Mouse (Mus musculus) liver, adult 2 months (tissue): ENCODE measurements around the gene Rab31. TPM values are rescaled to one million over a fixed set of nuclear protein-coding genes. Genes with fewer than 3 reads are reported as not detected.
A peak's percentile ranks its signal among the peaks of the same experiment; 100 is the strongest.

ENCODE experiments used
- DNase-seq: peaks from one replicate; pipeline ENCODE4 v3.0.0-alpha.2; 2011; ENCODE audit warnings: low read depth, low spot score; ENCODE audit errors: extremely low read depth
- H3K27ac ChIP-seq: fragments of 200-500 bp; replicated peaks from 2 replicates; pipeline ENCODE4 v1.5.1; 2012; ENCODE audit warnings: low read depth, mild to moderate bottlenecking, control low read depth, inconsistent platforms, low read length; ENCODE audit not compliant: insufficient read depth
- H3K27me3 ChIP-seq: fragments of 200-500 bp; 2 replicates; pipeline ENCODE4 v1.6.1; 2012; ENCODE audit warnings: mild to moderate bottlenecking, moderate library complexity, low read length, inconsistent platforms; ENCODE audit not compliant: control insufficient read depth, insufficient read depth
- H3K36me3 ChIP-seq: fragments of 200-500 bp; 2 replicates; pipeline ENCODE4 v1.6.1; 2012; ENCODE audit warnings: low read length, inconsistent platforms; ENCODE audit not compliant: control insufficient read depth, insufficient read depth
- H3K4me1 ChIP-seq: fragments of 200-500 bp; 2 replicates; pipeline ENCODE4 v1.6.1; 2011; ENCODE audit warnings: low read length; ENCODE audit not compliant: control insufficient read depth, insufficient read depth
- H3K4me3 ChIP-seq: fragments of 200-500 bp; 2 replicates; pipeline ENCODE4 v1.5.1; 2011; ENCODE audit warnings: low read depth, mild to moderate bottlenecking, control low read depth, low read length, moderate library complexity; ENCODE audit not compliant: insufficient read depth
- H3K79me2 ChIP-seq: fragments of 200-500 bp; 2 replicates; pipeline ENCODE4 v1.6.1; 2012; ENCODE audit warnings: inconsistent platforms, mild to moderate bottlenecking, low read length, moderate library complexity; ENCODE audit not compliant: control insufficient read depth, insufficient read depth
- H3K9ac ChIP-seq: fragments of 200-500 bp; 2 replicates; pipeline ENCODE4 v1.6.1; 2012; ENCODE audit warnings: low read depth, mild to moderate bottlenecking, control low read depth, inconsistent platforms, low read length
- CTCF ChIP-seq: fragments of 200-500 bp; IDR thresholded peaks from 2 replicates; pipeline ENCODE4 v1.5.1; 2011; ENCODE audit warnings: low read depth, low read length, control low read depth
- POLR2A ChIP-seq: fragments of 200-500 bp; IDR thresholded peaks from 2 replicates; pipeline ENCODE4 v1.6.1; 2011; ENCODE audit warnings: low read length, control low read depth; ENCODE audit not compliant: insufficient read depth; ENCODE audit errors: extremely low read depth
- WGBS: fragments of 180-500 bp; shearing (Covaris S2); methylation state at CpG from one replicate; pipeline ENCODE4 v1.1.7; 2018; 5-methylcytosine and 5-hydroxymethylcytosine counted together
- polyA plus RNA-seq: library from polyadenylated mRNA; depleted of rRNA; stranded (reverse); fragments of >200 nt; gene quantifications from 2 replicates; pipeline ENCODE4 v1.2.3, GENCODE M21; 2012; rRNA removed
- total RNA-seq: library from RNA; depleted of rRNA; stranded (reverse); fragments of >200 nt; gene quantifications from 2 replicates; pipeline ENCODE4 v1.2.3, GENCODE M21; 2014; rRNA removed

The Rab31 gene
- total RNA-seq (5.4 and 6.8 TPM in 2 replicates), polyA plus RNA-seq (2.2 and 3.5 TPM in 2 replicates)

DNA sequence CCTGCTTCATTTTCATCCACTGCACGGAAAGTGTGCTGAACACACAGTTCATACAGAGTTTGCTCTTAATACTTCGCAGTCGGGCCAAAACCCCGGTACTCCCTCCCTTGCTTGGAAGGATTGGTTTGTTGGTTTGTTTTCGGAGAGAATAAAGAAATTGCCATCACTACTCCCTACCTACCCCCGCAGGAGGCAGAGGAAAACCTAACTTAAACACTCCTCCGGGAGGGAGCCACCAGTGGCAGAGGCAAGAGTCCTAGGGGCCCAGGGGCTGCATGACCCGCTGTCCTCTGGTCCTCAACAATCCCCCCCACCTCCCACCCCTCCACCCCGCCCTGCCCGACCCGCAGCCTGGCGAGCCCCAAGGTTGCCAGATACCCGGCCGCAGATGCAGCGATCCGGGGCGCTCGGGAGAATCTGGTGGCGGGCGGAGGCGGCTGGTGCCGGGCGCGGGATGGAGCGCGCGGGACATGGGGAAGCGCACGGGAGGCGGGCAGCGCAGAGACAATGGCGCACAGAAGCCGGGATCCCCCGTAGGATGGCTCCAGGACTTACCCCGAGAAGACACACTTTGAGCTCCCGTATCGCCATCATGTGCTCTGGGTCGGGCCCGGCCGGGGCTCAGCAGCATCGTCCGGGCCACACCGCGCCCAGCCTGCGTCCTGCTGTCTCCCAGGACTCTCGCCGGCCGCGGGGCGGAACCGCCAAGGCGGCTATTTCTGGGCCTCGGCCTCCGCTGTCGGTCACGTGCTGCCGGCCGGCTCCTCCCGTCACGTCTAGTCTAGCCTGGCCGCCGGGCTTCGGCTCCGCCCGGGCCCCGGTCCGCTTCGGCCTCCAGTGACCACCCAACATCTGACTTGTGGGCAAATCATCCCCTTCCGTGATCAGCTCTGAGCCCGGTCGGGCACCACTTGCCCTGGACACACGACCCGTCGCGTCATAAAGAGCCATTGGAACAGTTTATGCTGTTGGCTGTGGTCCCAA, at the start of gene Rab31:
Rab31 (minus strand) TSS at position 802 of the 984 bp plus-strand sequence.
- H3K79me2 ChIP-seq: peaks cover 5% of the 10 kb centered on the region; the same call in 1 of the 2 replicates
- peak; percentile 26 for DNase-seq
- no peaks in the 10 kb centered on the region for H3K36me3 ChIP-seq
- TF ChIP-seq CTCF: no peak
- 0 out of 2 replicates have a peak, but pooled peaks have one; percentile 25 for TF ChIP-seq POLR2A
- H3K4me3 ChIP-seq: peak within 1 kb of the TSS; percentile 86
- H3K4me1 ChIP-seq: peaks cover 11% of the 10 kb centered on the region
- H3K9ac ChIP-seq: peak within 1 kb of the TSS; percentile 85
- no peaks in the 10 kb centered on the region for H3K27me3 ChIP-seq
- peak within 1 kb of the TSS; percentile 39; the same call in 1 of the 2 replicates for H3K27ac ChIP-seq
- 2% methylated on average over 75 of the region's 75 CpGs for WGBS

- Histone ChIP-seq H3K4me1 (no peaks in the 10 kb centered on the region), H3K27me3 (no peaks in the 10 kb centered on the region), H3K9ac (no peak overlapping the region), H3K79me2 (peaks cover 7% of the 10 kb centered on the region; the same call in 1 of the 2 replicates), H3K27ac (no peak overlapping the region), H3K4me3 (no peak overlapping the region), H3K36me3 (peaks cover 42% of the 10 kb centered on the region)
- no peak for DNase-seq
- TF ChIP-seq CTCF (no peak), POLR2A (no peak)
- 87% methylated on average over 5 of the region's 5 CpGs for WGBS
These were observed 47.6 kb upstream of the Rab31 start for GRCm38 (mm10) chr17:65820197-65820596.

- Histone ChIP-seq H3K4me3 (no peak overlapping the region), H3K36me3 (peaks cover 44% of the 10 kb centered on the region)
- 95% methylated on average over 8 of the region's 8 CpGs for WGBS
These were observed 41.2 kb upstream of the Rab31 start for GRCm38 (mm10) chr17:65813763-65814162.

GRCm38 (mm10) chr17:65811032-65811431, 38.5 kb upstream of the Rab31 start:
- WGBS: 91% methylated on average over 5 of the region's 5 CpGs
- DNase-seq: no peak
- no peaks in the 10 kb centered on the region for H3K27me3 ChIP-seq
- H3K4me1 ChIP-seq: no peaks in the 10 kb centered on the region
- TF ChIP-seq CTCF (no peak), POLR2A (no peak)
- no peak overlapping the region for H3K4me3 ChIP-seq
- H3K36me3 ChIP-seq: peaks cover 36% of the 10 kb centered on the region
- H3K79me2 ChIP-seq: peaks cover 5% of the 10 kb centered on the region; the same call in 1 of the 2 replicates
- no peak overlapping the region for H3K27ac ChIP-seq
- H3K9ac ChIP-seq: no peak overlapping the region

More at GRCm38 (mm10) chr17:65813763-65814162, 41.2 kb upstream of the Rab31 start:
- Histone ChIP-seq H3K27me3 (no peaks in the 10 kb centered on the region), H3K9ac (no peak overlapping the region), H3K4me1 (no peaks in the 10 kb centered on the region), H3K27ac (no peak overlapping the region), H3K79me2 (peaks cover 2% of the 10 kb centered on the region; the same call in 1 of the 2 replicates)
- no peak for DNase-seq
- no peak for TF ChIP-seq CTCF
- no peak for TF ChIP-seq POLR2A

- H3K79me2 ChIP-seq: peaks cover 12% of the 10 kb centered on the region; the same call in 1 of the 2 replicates
- peaks cover 17% of the 10 kb centered on the region for H3K36me3 ChIP-seq
- no peak for TF ChIP-seq CTCF
- no peak for TF ChIP-seq POLR2A
- H3K4me3 ChIP-seq: no peak overlapping the region
- H3K27me3 ChIP-seq: no peaks in the 10 kb centered on the region
- no peak overlapping the region for H3K9ac ChIP-seq
- whole genome bisulfite sequencing: 94% methylated on average over 2 of the region's 2 CpGs
- no peak for DNase-seq
- no peak overlapping the region for H3K27ac ChIP-seq
- H3K4me1 ChIP-seq: no peaks in the 10 kb centered on the region
These were observed 33.9 kb upstream of the Rab31 start for GRCm38 (mm10) chr17:65806416-65806815.
